Mouse (Mus musculus): ENCODE data around the gene Npm1.

Npm1 gene

GRCm38 (mm10) chr11:33145201-33146142 lies 17.5 kb downstream of the Npm1 start:
- no peak for DNase-seq (ENCODE audit: low spot score)

- no peak for DNase-seq (ENCODE audit: low spot score)
These were observed 19.1 kb downstream of the Npm1 start for GRCm38 (mm10) chr11:33143906-33144305.

GRCm38 (mm10) chr11:33142801-33143200 lies 20.2 kb downstream of the Npm1 start:
- DNase-seq (ENCODE audit: low spot score), result no peak

- no peak for DNase-seq (ENCODE audit: low spot score)
These were observed 22.9 kb downstream of the Npm1 start for GRCm38 (mm10) chr11:33140111-33140460.

- no peak for DNase-seq (ENCODE audit: low spot score)
These were observed 23.4 kb downstream of the Npm1 start for GRCm38 (mm10) chr11:33139458-33140110.

- no peak for DNase-seq (ENCODE audit: low spot score)
These were observed 24.3 kb downstream of the Npm1 start for GRCm38 (mm10) chr11:33138686-33139085.

GRCm38 (mm10) chr11:33134391-33134986 lies 28.5 kb downstream of the Npm1 start:
- DNase-seq (ENCODE audit: low spot score), result no peak

- no peak for DNase-seq (ENCODE audit: low spot score)
These were observed 30.2 kb downstream of the Npm1 start for GRCm38 (mm10) chr11:33132619-33133338.

- DNase-seq (ENCODE audit: low spot score), result no peak
These were observed 35.9 kb downstream of the Npm1 start for GRCm38 (mm10) chr11:33127058-33127457.

GRCm38 (mm10) chr11:33122575-33123268 lies 40.3 kb downstream of the Npm1 start:
- DNase-seq (ENCODE audit: low spot score), result no peak

GRCm38 (mm10) chr11:33119556-33119955 lies 43.5 kb downstream of the Npm1 start:
- no peak for DNase-seq (ENCODE audit: low spot score)

GRCm38 (mm10) chr11:33119116-33119515 lies 43.9 kb downstream of the Npm1 start:
- no peak for DNase-seq (ENCODE audit: low spot score)

- no peak for DNase-seq (ENCODE audit: low spot score)
These were observed 44.5 kb downstream of the Npm1 start for GRCm38 (mm10) chr11:33118480-33118879.

GRCm38 (mm10) chr11:33115796-33116195 lies 47.2 kb downstream of the Npm1 start:
- DNase-seq (ENCODE audit: low spot score), result no peak

GRCm38 (mm10) chr11:33112407-33112806 lies 50.6 kb downstream of the Npm1 start:
- no peak for DNase-seq (ENCODE audit: low spot score)

- no peak for DNase-seq (ENCODE audit: low spot score)
These were observed 52.9 kb downstream of the Npm1 start for GRCm38 (mm10) chr11:33110111-33110510.

GRCm38 (mm10) chr11:33107540-33107939 lies 55.5 kb downstream of the Npm1 start:
- DNase-seq (ENCODE audit: low spot score), result no peak

GRCm38 (mm10) chr11:33104911-33105316 lies 58.1 kb downstream of the Npm1 start:
- no peak for DNase-seq (ENCODE audit: low spot score)

GRCm38 (mm10) chr11:33103291-33103943 lies 59.6 kb downstream of the Npm1 start:
- no peak for DNase-seq (ENCODE audit: low spot score)
